In the genomic region with DNA sequence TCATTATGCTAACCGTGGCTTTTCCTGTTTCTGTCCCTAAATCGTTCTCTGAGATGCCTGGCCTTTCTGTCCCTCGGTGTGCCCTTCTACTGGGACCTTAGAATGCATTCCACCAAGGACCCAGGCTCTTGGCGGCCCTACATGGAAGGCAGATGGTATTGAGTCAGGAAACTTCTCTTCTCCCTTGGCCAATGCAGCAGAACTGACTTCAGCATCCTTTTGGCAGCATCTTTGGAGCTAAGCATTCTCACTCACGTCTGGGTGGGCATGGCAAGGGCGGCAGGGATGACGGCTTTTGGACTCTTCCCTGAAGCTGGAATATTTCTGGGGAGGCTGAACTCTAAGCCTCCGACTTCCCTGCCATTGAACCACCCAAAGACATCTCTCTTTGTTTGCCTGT, we compare ENCODE assay signal across 17 mouse cellular contexts.
"Had no signal": no experiment of that assay in that cellular context is flagged by ENCODE, and none has a peak within 500 bp of the region (broad histone marks: within the 10 kb centered on the region; RNA-seq: fewer than 3 reads in every experiment).

No protein-coding gene starts in this region.

- ATAC-seq: liver, embryonic 12.5 days; liver, postnatal 0 days; lung, postnatal 0 days; midbrain, embryonic 13.5 days; midbrain, embryonic 15.5 days; midbrain, embryonic 16.5 days had no signal

- DNase-seq: left cerebral cortex, postnatal 4 days; liver; liver, embryonic 13.5 days; liver, postnatal 0 days; lung, adult 18-20 months; lung, adult 2 months; lung, embryonic 14.5 days; lung, postnatal 10 days; lung, postnatal 14 days; lung, postnatal 36 days; lung, postnatal 4 days; midbrain, embryonic 14.5 days had no signal
